Mouse (Mus musculus) heart, adult 11 months (tissue): ENCODE measurements around the gene Chst3.
"Not testable (repeated sequence)": the region's sequence is repeated elsewhere in the genome, so short reads cannot be mapped to it uniquely, and the experiment has no call there.

Experiments used
- DNase-seq: peaks from one replicate; pipeline ENCODE4 v3.0.0; 2022

Gene Chst3

DNA sequence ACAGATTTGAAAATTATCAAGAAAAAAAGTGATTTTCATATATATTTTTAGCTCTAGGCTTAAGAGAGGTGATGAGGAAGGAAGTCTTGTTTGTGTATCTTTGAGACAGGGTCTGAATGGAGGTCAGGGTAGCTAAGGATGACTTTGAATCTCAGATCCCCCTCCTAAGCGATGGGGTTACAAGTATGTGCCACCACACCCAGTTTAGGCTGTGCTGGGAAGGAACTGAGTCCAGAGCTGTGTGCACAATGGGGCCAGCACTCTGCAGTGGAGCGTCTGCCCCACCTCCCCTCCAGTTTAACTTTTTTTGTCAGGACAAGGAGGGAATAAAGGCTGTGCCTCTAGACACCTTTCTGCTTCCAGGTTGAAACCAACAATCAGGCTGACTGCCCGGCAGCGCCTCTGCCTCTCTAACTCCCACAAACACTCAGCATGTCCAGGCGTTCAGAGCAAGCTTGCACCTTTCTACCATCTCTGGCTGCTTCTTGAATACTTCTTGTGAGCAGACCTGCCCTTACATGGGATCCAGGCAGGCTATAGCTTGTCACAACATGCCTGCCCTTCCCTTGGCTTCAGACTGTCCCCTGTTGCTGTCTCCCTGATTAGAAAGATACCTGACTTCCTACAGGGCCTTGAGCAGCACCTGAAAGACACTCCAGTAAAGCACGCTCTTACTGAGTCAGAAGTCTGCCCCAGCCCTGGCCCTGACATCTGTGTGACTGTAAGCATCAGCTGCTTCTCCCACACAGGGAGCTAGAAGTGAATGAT is 11.4 kb upstream of the Chst3 start:
- DNase-seq, result no peak

DNA sequence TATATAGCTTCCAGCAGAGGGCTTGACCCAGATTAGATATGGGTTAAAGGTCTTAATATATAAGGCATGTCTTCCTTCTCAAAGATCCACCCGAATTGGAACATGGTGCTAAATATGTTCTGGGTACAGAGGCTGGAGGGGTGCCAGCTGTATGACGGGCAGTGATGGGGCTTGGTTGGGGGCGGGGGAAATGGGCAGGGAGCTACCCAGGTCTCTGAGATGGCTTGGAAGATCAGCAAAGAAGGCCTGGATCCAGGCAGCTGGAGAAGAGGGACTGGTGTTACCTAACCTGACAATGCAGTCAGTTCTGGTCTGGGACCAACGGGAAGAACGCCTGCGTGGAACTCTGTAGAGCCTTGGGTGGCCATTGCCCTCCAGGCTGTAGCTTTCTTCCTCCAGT is 10.1 kb upstream of the Chst3 start:
- DNase-seq, result no peak

DNA sequence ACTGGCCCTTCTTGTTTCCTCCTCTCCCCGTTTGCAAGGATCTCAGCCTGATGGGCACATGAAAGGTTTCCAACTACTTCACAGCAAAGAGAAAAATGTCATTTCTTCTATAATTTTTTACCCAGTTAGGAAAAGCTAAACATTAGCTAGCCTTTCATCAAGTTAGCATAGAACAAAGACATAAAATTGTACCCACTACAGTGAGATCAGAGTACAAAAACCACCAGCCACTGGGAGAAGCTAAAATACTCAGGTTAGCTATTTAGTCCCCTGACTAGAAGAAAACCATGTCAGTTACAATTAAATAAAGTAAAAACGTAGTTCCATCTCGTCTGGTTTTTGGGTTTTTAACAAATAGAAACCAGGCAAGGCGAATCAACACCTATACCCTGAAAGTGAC is 8.6 kb upstream of the Chst3 start:
- DNase-seq, result no peak

DNA sequence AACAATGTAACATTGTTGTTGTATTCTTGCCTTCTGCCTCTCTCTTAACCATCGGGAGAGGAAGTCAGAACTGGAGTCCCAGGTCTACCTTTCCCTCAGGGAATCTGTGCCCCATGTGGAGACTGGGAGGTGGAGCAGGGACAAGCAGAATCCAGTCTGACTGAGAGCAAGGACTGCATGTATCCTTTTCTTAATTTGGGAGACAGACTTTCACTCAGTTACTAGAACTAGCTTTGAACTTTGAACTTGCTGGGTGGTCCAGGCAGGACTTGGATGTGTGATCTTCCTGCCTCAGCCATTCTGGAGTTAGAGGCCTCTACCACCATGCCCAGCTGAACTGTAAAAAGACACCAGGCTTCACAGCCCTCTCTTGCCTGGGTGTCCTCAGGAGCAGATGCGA is 5.5 kb upstream of the Chst3 start:
- no peak for DNase-seq

DNA sequence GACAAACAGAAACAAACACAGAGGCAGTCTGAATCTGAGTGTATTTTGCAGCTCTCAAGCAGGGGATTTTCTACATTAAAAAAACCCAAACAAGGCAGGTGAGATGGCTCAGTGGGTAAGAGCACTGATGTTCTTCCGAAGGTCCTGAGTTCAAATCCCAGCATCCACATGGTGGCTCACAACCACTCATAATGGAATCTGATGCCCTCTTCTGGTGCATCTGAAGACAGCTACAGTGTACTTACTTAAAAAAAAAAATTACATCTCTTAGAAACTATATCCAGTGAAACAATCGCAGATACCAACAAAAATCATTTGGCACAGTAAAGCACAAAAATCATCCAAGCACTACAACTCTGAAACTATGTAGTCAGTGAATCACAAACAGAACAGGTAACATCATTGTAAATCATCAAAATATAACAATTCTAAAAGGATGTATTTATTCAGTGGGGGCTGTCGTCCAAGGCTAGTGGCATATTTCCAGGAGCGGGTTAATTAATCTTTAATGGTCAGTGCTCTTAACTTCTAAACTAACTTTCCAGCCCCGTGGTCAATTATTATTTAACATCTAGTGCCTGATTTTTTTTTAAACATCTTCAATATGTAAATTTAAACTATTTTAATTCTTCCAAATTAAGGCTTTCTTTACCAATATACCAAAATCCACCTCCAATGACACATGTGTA is 2.7 kb upstream of the Chst3 start:
- not testable (repeated sequence) for DNase-seq

DNA sequence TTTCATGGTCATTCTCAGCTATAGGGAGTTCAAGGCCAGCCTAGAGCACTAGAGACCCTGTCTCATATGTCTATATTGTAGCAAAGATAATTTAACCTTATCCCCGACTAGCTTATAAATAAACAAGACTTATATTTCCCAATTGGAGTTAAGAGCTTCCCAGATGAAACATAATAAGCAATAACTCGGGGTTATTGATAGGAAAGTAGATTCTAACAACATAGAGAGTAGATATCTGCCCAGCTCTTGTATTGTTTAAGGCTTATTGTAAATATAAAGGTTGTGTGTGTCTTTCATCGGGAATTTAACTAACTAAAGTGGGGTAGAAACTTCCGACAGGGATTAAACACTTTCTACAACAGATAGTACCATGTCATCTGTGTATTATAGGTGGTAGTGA is 1.5 kb upstream of the Chst3 start:
- DNase-seq, result no peak

DNA sequence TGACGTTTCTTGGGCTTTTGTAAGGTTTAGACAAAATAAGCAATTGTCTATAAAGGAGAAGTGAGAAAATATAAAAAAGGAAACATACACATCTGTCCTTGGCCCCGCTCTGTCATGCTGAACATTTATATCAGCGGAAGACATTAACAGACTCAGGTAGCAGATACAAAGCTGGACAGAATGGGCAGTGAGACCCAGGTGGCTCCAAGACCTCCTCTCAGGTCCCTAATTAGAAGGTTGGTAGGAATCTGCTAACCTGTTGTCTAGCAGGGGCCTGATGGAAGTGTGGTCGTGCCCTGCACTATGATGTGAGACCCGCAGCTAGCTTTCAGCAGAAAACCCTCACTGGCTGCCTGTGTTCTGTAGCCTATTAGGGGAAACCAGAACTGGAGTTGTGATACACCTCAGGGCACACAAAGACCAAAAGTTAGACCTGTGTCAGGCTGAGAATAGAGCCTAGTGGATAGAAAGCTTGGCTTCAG is 1.0 kb upstream of the Chst3 start:
- DNase-seq, result no peak

DNA sequence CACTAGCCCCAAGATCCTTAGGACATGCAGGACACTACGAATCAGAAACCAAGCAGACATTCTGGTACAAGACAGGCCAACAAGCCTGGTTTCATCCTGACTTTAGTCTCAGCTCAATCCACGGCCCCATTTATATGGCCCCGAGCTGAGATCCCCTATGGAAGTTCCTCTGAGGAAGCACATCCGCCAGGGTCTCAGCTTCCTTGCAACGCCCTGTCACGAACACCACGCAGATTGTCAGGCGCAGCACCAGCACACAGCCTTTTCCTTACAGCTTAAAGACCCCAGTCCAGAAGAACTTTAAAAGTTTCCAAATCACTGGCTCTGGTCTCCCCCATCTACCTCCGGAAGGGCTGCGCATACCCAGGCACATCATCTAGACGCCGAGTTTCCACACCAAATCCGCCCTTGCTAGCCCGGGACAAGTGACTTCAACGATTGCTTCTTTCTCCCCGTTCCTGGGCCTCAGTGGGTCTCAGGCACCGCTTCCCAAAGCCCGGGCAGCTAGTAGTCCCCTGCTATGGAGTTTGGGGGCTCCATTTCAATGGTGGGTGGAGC is 948 bp downstream of the Chst3 start:
- DNase-seq, result no peak

DNA sequence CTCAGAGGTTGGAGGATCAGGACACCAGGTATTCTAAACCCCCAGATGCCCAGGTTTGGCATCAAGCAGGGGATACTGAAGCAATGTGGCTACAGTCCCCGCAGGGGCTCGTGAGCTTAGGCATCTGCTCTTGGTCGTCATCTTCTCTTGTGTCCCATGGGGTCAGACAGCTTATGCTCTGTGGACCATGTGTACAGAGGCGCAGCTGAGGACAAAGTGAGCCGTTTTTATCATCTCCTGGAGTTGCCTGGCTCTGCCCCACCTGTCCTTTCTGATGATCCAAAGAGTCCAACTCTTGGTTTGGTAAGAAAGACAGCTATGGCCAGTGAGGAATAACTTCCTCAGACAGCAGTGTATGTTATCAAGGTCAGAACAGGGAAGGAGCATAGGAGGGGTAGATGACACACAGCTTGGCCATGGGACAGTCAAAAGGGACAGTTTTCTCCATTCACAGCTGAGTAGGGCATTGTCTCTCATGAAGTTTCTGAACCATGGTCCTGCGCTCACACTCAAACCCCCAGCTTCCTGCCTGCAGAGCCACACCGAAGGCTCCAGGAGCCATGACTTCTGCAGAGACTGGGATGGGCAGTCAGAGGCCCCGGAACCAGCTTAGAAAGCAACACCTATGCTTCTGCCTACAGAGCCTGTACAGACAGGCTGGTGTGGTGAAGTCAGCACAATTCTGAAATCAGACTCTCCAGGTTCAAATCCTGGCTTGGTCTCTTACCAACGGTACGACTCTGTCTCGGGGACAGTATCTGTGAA is 2.5 kb downstream of the Chst3 start:
- DNase-seq, result no peak

DNA sequence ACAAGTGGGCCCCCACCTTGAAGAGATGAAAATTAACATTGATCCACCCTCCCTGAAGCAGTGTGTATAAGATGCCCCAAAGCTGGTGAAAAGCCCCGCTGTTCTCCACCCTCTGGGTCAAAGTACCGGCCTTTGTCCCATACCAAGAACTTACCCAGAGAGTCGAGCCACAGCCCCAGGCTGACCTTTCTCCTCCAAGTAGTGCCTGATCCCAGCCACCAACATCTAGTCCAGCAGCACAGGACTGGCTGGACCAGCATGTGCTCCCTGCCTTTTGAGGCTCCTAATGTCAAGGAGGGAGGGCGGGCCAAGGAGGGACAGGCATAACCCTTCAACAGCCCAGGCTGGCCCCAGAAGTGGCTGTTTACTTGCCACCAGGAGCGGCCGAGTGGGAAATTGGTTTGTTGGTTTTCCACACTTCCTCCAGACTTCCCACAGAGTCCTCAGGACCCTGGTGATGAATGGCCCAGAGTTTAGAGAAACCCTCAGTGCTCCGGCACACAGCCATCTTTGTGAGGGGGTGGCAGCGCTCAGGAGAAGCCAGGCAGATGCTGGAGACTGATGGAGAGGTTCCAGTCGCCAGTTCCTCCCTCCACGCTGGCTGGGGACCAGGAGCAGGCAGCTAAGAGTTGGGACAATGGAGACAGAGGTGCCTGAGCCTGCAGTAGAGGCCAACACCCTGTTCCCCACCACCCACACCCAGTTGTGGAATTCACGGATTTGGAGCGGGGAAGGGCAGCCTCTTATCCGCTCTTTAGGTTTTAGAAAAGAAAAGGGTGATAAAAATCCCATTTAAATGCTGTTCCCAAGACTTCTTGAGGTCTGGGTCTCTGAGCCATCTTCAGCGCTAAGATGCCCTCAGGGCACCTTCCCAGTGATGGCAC is 3.7 kb downstream of the Chst3 start:
- DNase-seq, result no peak

DNA sequence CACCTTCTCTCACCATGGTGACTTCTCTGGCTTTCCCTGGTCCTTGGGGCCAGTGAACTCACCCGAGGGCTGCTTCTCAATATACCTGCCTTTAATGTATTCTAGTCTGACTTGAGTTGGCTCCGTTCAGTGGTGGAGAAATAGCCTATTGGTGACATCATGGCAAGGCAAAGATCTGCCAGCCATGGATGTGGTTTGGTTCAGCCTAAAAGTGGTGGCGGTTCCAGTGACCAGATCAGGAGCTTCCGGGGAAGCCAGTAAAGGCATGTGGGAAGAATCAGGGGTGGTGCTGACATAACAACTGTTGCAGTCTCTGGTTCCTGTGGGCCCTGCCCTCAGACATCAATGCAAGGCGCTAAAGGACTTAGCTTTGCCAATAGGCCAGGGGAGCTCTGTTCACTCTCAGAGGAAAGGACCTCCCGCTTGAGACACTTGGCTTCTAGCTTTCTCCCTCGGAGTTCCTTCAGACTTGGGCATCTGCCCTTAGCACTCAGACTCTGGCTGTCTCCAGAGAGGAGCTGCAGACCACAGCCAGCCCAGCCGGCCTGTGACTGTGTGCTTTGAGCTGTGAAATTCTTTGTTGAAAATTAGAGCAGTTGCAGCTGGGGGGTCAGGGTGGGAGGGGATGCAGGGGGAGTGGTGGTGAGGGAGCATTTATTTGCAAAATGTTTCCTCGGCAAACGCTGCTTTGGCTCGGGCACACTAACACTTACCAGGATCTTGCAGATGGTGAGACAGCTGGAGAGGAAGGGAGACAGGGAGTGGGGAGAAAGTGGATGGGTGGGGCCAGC is 6.3 kb downstream of the Chst3 start:
- DNase-seq, result peak; percentile 95

DNA sequence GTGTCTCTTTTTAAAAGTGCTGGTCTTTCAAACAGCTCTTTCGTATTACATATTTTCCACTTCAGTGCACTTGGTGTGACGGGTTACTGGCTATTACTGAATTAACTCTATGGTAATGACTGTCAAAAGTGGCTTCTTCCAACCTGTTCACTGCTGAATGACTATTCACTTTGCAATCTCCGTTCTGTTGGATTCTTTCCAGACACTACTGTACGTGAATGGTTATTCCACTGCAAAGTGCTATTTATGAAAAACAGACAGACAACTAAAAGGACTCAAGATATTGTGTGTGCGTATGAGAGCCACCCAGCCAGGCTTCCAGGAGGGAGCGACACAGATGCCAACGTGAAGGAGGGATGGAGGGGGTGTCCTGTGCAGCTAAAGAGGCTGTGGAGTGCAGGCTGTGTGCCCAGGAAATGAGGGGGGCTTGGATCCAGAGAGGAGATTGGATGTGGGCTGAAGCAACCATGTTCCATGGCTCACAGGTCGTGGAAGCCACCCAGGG is 7.5 kb downstream of the Chst3 start:
- DNase-seq, result no peak

DNA sequence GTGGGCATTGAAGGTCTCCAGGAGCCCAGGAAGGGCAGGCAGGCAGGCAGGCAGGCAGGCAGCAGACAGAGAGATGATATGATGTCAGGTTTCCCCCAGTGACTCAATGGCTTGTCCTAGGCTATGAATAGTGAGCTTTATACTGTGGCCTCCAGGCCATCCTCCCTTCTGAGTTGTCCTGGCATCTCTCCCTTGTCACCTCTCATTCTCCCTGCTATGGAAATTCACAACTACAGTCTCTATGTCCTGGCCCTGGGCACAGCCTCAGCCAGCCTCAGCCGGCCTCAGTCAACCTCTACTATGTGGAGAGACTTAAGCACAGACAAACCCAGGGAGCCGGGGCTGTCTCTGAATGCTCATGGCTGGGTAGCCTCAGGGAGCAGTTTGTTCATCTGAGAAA is 8.6 kb downstream of the Chst3 start:
- no peak for DNase-seq

DNA sequence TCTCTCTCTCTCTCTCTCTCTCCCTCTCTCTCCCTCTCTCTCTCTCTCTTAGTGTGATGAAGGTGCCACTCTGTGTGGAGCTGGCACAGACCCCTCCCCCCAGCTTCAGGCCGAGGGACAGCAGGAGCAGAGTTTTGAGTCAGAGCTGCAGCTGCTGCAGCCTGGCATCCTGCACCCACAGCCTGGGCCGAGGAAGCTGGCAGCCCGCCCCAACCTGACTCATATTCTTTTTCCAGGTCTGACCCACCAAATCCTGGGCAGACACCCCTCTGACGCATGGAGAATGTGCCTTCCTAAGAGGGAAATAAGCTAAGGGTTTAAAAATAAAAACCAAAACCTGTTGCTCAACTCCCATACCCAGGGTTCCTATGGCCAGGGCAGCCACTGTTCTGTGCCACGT is 9.8 kb downstream of the Chst3 start:
- peak; percentile 96 for DNase-seq

DNA sequence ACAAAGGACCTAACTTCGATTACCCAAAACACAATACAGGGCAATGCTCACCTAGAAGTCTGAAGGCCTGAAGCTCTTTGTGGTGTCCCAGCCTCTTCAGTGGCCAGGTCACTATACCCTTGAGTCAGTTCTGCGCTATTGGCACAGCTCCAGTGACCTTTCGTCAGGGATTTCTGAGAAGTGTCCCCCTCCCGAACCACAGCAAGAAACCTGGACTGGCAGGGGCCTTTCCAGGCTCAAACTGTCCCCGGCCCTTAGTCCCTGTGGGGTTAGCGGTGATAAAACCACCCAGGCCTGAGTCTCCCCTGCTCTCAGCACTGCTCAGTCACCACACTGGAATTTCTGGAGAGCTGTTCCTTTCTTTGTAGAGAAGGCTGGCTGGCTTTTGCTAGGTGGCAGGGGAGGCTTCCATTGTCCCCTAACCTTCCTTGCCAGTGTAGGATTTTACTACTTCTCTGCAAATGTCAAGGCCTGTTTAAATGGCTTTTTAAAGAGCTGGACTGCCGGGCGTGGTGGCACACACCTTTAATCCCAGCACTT is 11.8 kb downstream of the Chst3 start:
- DNase-seq, result no peak

DNA sequence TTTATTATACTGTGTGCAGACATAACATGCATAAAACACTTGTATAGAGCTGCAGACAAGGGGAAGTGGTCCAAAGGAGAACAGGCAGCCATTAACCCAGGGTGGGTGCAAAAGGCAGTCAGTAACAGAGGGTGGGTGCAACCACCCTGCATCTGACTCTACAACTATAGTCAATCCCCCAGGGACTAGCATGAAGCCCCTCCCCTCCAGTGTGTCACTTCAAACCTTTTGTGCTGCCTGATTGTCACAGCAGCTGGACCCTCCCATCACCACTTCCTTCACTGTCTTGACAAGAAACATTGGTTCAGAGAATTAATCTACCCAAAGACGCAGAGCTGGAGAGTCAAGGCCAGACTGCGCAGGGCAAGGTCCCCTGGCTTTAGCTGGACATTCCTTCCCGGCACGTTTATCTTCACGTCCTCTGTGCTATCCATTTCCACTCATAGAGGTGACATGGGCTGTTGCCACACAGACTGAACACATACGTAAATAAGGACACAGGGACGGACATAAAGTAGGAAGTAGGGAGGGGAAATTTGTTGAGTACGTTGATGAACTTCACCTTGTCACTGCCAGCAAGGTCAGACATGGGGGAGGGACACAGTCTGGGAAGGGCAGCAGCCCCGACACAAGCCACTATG is 13.3 kb downstream of the Chst3 start:
- peak; percentile 93 for DNase-seq

DNA sequence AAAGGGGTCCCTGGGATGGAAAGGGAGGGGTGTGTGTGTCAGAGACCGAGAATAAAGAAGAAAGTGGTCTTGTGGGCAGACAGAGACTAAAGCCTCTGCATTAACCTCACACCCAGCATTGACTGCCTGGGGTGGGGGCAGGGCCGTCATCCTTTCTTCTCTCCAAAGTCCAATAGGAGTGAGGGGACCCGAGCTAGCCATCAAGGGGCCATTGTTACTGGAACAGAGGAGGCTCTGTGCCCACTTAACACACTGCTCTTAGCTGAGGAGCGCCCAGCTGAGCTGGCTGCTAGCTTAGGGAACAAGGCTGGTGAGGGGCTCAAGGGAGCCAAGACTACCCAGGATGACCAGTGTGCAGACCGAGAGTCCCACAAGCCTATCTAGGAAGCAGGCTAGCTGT is 16.3 kb downstream of the Chst3 start:
- no peak for DNase-seq

DNA sequence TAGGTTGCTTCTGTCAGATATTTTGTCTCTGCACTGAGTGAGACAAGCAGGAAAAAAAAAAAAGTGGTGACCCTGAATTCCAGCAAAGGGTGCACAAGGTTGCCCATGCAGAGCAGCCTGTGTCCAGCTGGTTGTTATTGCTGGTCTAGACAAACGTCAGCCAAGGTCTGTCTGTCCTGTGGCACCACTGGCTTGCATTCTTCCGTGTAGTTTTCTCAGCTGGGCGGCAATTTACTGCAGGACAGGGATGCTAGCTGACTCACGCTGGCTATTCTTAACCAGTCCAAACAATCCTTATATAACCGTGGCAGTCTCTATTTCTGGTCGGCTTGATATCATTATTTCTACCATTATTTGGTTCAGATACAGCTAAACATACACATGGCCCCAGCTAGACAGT is 18.1 kb downstream of the Chst3 start:
- DNase-seq, result peak; percentile 90

DNA sequence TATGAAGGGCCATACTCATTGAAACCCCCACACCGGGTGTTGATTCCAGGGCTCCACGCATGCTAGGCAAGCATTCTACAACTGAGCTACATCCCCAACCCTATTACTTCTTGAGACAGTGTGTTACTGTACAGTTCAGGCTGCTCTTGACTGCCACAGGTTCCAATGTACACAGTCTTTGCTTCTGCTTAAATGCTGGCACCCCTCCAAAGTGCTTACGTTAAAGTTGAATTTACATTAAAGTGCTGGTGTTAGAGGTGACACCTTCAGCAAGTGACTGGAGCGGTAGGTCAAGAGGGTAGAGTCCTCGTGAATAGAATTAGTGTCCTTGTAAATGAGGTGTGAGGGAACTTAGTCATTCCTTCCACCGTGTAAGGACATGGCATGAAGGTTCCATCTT is 19.7 kb downstream of the Chst3 start:
- no peak for DNase-seq

DNA sequence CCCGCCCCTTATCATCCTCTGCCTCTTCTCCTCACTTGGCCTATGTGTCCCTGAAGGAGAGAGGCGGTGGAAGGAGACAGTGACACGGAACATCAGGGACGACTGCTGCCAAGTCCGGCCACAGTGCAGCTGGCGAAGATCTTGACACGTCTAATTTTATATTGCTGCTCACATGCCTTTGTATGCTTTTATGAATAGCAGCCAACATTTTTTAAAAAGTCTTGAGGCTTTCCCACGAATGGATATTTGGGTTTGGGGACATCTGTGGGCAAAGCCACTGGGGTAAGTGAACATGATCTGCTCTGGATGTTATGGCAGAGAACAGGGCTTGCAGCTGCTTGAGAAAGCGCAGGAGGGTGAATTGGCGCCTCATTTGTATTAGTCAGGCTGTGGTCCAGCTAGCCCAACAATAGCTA is 21.6 kb downstream of the Chst3 start:
- DNase-seq, result peak; percentile 94

DNA sequence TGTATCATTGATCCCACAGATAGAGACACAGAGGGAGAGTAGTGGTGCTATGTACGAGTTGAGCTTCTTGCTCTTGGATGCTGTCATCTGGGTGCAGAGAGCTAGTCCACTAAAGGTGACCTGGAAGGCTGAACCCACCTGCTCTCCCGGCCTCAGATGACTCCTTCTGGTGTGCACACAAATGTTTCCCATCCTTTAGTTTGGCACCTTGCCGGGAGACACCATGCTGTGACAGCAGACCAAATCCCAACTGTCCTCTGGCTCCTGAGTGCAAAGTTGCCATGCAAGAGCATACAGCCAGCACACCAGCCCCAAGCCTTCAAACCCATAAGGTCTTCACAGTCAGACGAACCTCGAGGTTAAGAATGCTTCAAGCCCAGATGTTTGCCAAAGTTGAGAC is 22.1 kb downstream of the Chst3 start:
- peak; percentile 84 for DNase-seq
